Mouse (Mus musculus) testis, adult 2 months (tissue): ENCODE results near the gene Esx1.

Experiments used
- CTCF ChIP-seq: fragments of 200-500 bp; IDR thresholded peaks from 2 replicates; pipeline ENCODE4 v1.5.1; 2012; ENCODE audit warnings: low read depth, mild to moderate bottlenecking, inconsistent platforms, low read length, moderate library complexity; ENCODE audit not compliant: control insufficient read depth, insufficient read depth, insufficient replicate concordance
- POLR2A ChIP-seq: fragments of 200-500 bp; IDR thresholded peaks from 2 replicates; pipeline ENCODE4 v1.6.1; 2012; ENCODE audit warnings: low read depth, mild to moderate bottlenecking, inconsistent platforms, low read length, moderate library complexity; ENCODE audit not compliant: control insufficient read depth

DNA sequence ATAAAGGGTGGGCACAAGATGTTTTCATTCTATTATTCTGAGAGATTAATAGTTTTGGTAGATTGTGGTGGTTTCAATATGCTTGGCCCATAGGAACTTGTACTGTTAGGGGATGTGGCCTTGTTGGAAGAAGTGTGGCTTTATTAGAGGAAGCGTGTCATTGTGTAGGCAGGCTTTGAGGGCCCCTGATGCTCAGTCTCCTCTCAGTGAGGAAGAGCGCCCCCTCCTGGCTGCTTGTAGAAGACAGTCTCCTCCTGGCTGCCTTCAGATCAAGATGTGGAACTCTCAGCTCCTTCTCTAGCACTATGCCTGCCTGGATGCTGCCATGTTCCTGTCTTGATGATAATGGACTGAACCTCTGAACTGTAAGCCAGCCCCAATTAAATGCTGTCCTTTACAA is 20.7 kb upstream of the Esx1 start:
- TF ChIP-seq CTCF: peak; percentile 32; the same call in 1 of the 2 replicates
- TF ChIP-seq POLR2A: no peak
